Mouse (Mus musculus) heart, postnatal 4 days (tissue): ENCODE measurements around the gene Tmem229a. TPM values are rescaled to one million over a fixed set of nuclear protein-coding genes. Genes with fewer than 3 reads are reported as not detected.

Experiments used
- DNase-seq: peaks from one replicate; pipeline ENCODE4 v3.0.0; 2021
- total RNA-seq, 2 experiments: library from RNA; stranded (reverse); gene quantifications; 2 replicates each; pipeline ENCODE4 v1.2.3; 2021

Gene Tmem229a
- total RNA-seq: under 1 TPM; 0.09 to 0.19 TPM

- peak; percentile 33 for DNase-seq
These were observed at the start of gene Tmem229a for GRCm38 (mm10) chr6:24955946-24956585. Tmem229a (minus strand) TSS chr6:24956297.

- no peak for DNase-seq
These were observed 37.7 kb upstream of the Tmem229a start for GRCm38 (mm10) chr6:24993754-24994153.

GRCm38 (mm10) chr6:24989836-24990235, 33.7 kb upstream of the Tmem229a start:
- DNase-seq: no peak

- no peak for DNase-seq
These were observed 20.1 kb upstream of the Tmem229a start for GRCm38 (mm10) chr6:24976176-24976575.

- DNase-seq: no peak
These were observed 12.6 kb upstream of the Tmem229a start for GRCm38 (mm10) chr6:24968471-24969223.

- no peak for DNase-seq
These were observed 11.6 kb upstream of the Tmem229a start for GRCm38 (mm10) chr6:24967726-24968125.

- no peak for DNase-seq
These were observed 10.0 kb upstream of the Tmem229a start for GRCm38 (mm10) chr6:24966010-24966682.

GRCm38 (mm10) chr6:24963754-24964153, 7.7 kb upstream of the Tmem229a start:
- DNase-seq: no peak

- no peak for DNase-seq
These were observed 483 bp upstream of the Tmem229a start for GRCm38 (mm10) chr6:24956586-24956973.

- DNase-seq: peak; percentile 33
These were observed 759 bp downstream of the Tmem229a start for GRCm38 (mm10) chr6:24955131-24955945.

- DNase-seq: no peak
These were observed 2.0 kb downstream of the Tmem229a start for GRCm38 (mm10) chr6:24954126-24954525.

GRCm38 (mm10) chr6:24952341-24952740, 3.8 kb downstream of the Tmem229a start:
- no peak for DNase-seq

- DNase-seq: no peak
These were observed 5.4 kb downstream of the Tmem229a start for GRCm38 (mm10) chr6:24950669-24951068.

GRCm38 (mm10) chr6:24925076-24925785, 30.9 kb downstream of the Tmem229a start:
- no peak for DNase-seq

GRCm38 (mm10) chr6:24913591-24913990, 42.5 kb downstream of the Tmem229a start:
- DNase-seq: no peak

GRCm38 (mm10) chr6:24910728-24911105, 45.4 kb downstream of the Tmem229a start:
- DNase-seq: no peak

GRCm38 (mm10) chr6:24910016-24910727, 45.9 kb downstream of the Tmem229a start:
- no peak for DNase-seq

GRCm38 (mm10) chr6:24907824-24908223, 48.3 kb downstream of the Tmem229a start:
- DNase-seq: no peak

GRCm38 (mm10) chr6:24905101-24905500, 51.0 kb downstream of the Tmem229a start:
- no peak for DNase-seq
